Mouse (Mus musculus) CH12.LX (cell line): ENCODE results near the gene Commd1.

Experiments used
- CTCF ChIP-seq, 2 experiments: IDR thresholded peaks in 1 of 2; conservative IDR thresholded peaks in 1 of 2; 2 replicates each; pipeline ENCODE4 v1.5.1; 2011 to 2012; ENCODE audit warnings: low read depth in 2 of 2, low read length in 2 of 2, improper control_type of control experiment in 1 of 2, inconsistent platforms in 1 of 2, mild to moderate bottlenecking in 1 of 2, moderate library complexity in 1 of 2
- ELF1 ChIP-seq: IDR thresholded peaks from 2 replicates; pipeline ENCODE4 v1.6.1; 2014; ENCODE audit warnings: low read depth, mild to moderate bottlenecking, inconsistent platforms, low read length, improper control_type of control experiment
- EP300 ChIP-seq: IDR thresholded peaks from 2 replicates; pipeline ENCODE4 v1.6.1; 2011; ENCODE audit warnings: low read length, improper control_type of control experiment
- JUN ChIP-seq: IDR thresholded peaks from 2 replicates; pipeline ENCODE4 v1.6.1; 2011; ENCODE audit warnings: low read depth, mild to moderate bottlenecking, low read length, improper control_type of control experiment, moderate library complexity; ENCODE audit not compliant: insufficient read depth
- JUND ChIP-seq: conservative IDR thresholded peaks from 2 replicates; pipeline ENCODE4 v1.6.1; 2011; ENCODE audit warnings: low read depth, low read length, improper control_type of control experiment
- KAT2A ChIP-seq: IDR thresholded peaks from 2 replicates; pipeline ENCODE4 v1.6.1; 2012; ENCODE audit warnings: low read length, improper control_type of control experiment, inconsistent platforms; ENCODE audit not compliant: insufficient replicate concordance
- MEF2A ChIP-seq: IDR thresholded peaks from 2 replicates; pipeline ENCODE4 v1.6.1; 2014; ENCODE audit warnings: low read depth, mild to moderate bottlenecking, inconsistent platforms, low read length, improper control_type of control experiment, borderline replicate concordance
- POLR2A ChIP-seq: IDR thresholded peaks from 2 replicates; pipeline ENCODE4 v1.6.1; 2011; ENCODE audit warnings: low read depth, mild to moderate bottlenecking, improper control_type of control experiment, low read length
- POLR2AphosphoS2 ChIP-seq: IDR thresholded peaks from 2 replicates; pipeline ENCODE4 v1.6.1; 2011; ENCODE audit warnings: low read depth, low read length, improper control_type of control experiment
- RCOR1 ChIP-seq: conservative IDR thresholded peaks from 2 replicates; pipeline ENCODE4 v1.6.1; 2012; ENCODE audit warnings: low read depth, mild to moderate bottlenecking, inconsistent platforms, low read length, improper control_type of control experiment
- SIN3A ChIP-seq: IDR thresholded peaks from 2 replicates; pipeline ENCODE4 v1.6.1; 2012; ENCODE audit warnings: low read length, improper control_type of control experiment, inconsistent platforms
- SMC3 ChIP-seq: IDR thresholded peaks from 2 replicates; pipeline ENCODE4 v1.6.1; 2011; ENCODE audit warnings: low read depth, low read length, improper control_type of control experiment
- ZNF384 ChIP-seq: IDR thresholded peaks from 2 replicates; pipeline ENCODE4 v1.6.1; 2012; ENCODE audit warnings: low read depth, low read length, improper control_type of control experiment, inconsistent platforms

DNA sequence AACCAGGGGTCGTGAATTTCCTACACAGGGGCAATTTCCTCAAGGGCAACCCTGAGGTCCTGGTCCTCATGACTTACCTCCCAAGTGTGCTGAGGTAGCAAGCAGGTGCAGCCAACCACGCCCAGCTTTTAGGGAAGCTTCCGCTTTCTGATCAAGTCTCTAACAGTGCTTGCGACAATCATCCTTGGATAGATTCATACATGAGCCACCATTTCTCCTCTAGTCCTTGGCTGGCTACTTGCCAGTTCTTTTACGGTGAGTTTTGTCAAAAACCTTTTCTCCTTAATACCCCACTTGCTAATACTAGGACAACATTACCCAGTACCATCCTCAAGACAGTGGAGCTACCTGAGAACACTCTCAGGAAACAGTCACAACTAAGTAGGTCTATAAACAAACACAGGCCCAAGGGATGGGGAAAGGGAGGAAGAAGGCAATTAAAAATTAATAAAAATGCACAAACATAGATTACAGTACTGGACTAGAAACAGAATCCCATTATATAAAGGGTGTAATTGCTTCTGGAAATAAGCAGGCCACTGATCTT, 133.5 kb downstream of the Commd1 start:
- TF ChIP-seq JUN, result no peak
- TF ChIP-seq SIN3A, result no peak; the same call in 1 of the 2 replicates
- no peak for TF ChIP-seq CTCF (conservative IDR thresholded peaks at IDR 0.05 in 1 of 2, IDR thresholded peaks at IDR 0.05 in 1 of 2; ENCODE audit: low read depth in 2 of 2, low read length in 2 of 2)
- no peak for TF ChIP-seq SMC3
- no peak for TF ChIP-seq JUND
- no peak for TF ChIP-seq ZNF384
- TF ChIP-seq KAT2A, result no peak
- no peak for TF ChIP-seq RCOR1
- no peak for TF ChIP-seq EP300
- TF ChIP-seq POLR2A, result no peak; the same call in 1 of the 2 replicates
- TF ChIP-seq ELF1, result no peak
- TF ChIP-seq POLR2AphosphoS2, result no peak
- TF ChIP-seq MEF2A, result no peak
